Mouse (Mus musculus): ENCODE results near the gene Gm20388.
A peak's percentile ranks its signal among the peaks of the same experiment; 100 is the strongest.

The Gm20388 gene

GRCm38 (mm10) chr8:121821770-121822169, 1911.1 kb downstream of the Gm20388 start:
- DNase-seq, result no peak

GRCm38 (mm10) chr8:121827726-121828125, 1917.1 kb downstream of the Gm20388 start:
- DNase-seq, result no peak

DNA sequence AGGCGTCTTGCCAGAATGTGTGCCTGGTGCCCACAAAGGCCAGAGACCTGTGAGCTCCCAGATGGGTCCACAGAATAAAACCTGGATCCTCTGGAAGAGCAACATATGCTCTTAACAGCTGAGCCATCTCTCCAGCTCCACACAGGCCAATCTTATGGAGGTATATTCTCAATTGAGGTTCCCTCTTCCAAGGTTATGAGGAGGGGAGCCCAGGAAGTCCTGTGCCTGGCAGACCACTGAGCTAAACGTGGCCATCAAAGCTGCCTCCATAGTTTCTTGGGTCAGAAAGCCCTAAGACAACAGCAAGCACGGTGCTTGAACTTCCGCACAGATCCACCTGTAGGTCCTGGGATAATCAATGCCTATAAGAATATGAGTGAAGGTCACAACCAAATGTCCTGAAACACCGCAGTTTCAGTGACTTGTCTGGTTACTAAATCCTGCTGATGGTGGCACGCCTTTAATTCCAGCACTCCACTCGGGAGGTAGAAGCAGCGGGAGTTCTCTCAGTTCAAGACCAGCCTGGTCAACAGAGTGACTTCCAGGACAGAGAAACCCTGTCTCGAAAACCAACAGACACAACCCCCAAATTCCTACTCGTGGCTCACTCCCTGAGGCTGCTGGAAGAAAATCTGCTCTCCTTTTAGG, 1917.9 kb downstream of the Gm20388 start:
- no peak for DNase-seq

GRCm38 (mm10) chr8:121829048-121829776, 1918.6 kb downstream of the Gm20388 start, which contains the start of gene Klhdc4:
Gene Klhdc4 (minus strand): TSS chr8:121829569.
- peak; percentile 91 for DNase-seq

DNA sequence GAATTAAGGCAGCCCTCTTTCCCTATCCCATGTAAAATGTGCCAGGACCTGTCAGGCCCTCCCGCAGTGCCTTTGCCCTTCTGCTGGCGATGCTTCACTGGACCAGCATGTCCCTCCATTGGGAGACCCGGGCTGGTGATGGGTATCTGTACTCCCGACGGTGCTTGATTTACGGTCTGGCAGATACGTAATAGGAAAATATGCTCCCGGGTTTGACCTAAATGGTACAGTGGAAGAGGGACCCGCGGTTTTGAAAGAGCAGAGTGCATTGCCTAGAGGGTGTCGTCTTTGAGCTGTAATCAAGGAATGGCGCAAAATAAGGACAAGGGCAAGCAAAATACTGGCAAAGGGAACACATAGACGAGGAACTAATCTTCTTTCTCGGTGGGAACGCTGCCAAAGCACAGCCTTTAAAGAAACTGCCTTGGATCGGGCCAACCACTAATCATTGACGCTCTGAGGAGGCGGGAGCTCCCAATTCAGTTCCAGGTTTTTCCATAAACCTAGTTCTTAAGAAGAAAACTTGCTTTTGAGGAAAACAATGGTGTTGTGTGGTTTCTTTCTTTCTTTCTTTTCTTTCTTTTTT, 1919.2 kb downstream of the Gm20388 start:
- peak; percentile 40 for DNase-seq

- DNase-seq, result no peak
Observed at GRCm38 (mm10) chr8:121832061-121832460, 1921.4 kb downstream of the Gm20388 start.

DNA sequence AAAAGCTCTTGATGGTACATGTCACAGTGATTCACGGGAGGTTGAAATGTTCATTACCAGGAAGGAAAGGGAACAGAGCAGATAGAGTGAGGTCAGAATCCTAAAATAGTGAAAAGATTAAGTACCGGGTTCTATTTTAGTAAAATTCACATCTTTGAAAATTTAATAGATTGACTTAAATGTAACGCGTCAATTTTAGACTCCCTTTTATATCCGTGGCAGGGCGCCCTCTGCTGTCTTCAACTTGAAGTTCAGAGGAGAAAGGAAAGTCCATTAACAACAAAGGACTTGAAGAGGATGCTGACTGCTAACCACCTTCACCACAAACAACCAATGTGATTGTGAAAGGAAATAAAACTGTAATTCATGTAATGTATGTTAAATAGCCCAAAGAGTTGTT, 1921.9 kb downstream of the Gm20388 start:
- peak; percentile 79 for DNase-seq

- peak; percentile 45 for DNase-seq
Observed at GRCm38 (mm10) chr8:121841242-121841641, 1930.6 kb downstream of the Gm20388 start.

DNA sequence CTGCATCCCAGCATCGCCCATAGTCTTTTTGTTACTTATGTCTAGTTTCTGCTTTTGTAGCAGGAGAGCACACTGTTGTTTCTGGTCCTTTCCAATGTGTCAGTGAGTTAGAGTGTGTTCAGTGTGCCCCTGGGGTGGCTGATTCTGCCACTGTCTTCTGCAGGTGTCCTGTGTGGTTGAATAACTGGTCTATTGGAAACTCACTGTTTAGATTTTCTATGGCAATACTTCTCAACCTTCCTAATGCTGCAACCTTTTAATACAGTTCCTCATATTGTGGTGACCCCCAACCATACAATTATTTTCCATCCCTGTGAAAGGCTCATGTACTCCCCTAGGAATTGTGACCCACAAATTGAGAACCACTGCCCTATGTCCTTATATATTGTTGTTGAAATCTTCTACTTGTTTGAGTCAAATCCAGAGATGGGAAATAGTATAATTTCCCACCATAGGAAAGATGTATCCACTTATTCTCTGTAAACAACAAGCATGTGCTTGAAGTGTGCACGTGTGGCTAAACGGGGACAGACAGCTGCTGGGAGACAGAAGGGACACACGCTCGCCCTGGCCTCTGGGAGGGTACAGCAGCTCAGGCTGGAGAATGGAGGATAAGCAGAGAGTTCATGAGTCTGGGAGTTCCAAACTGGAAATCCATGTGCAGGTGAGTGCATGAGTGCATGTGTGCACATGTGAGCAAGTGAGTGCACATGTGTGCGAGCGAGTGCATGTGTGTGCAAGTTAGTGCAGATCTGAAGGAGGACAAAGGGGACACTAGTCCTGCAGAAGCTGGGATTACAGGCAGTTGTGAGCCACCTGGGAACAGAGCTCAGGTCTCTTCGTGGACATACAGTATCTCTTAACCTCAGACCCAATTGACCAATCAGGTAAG, 1931.7 kb downstream of the Gm20388 start:
- no peak for DNase-seq

DNA sequence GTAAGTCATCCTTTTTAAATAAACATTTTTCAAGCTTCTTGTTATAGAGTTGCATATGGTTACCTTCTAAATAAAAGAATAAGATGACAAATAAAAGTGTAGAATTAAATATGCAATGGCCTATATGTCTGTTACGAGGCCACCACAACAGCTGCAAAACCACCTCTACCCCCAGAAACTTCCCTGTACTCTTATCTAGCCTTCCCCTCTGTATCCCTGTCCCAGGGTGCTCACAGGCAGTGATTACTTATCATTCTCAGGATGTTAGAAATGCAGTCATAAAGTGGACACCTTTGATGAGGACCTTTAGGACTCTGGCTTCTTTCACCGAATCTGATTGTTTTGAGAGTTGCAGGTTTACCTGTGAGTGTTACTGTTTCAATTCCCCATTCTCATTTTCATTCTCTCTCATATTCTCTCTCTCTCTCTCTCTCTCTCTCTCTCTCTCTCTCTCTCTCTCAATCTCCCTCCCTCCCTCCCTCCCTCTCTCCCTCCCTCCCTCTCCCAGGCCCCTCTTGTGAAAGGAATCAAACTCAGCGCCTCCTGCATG, 1932.6 kb downstream of the Gm20388 start:
- DNase-seq, result no peak

- DNase-seq, result no peak
Observed at GRCm38 (mm10) chr8:121844765-121845164, 1934.1 kb downstream of the Gm20388 start.

DNA sequence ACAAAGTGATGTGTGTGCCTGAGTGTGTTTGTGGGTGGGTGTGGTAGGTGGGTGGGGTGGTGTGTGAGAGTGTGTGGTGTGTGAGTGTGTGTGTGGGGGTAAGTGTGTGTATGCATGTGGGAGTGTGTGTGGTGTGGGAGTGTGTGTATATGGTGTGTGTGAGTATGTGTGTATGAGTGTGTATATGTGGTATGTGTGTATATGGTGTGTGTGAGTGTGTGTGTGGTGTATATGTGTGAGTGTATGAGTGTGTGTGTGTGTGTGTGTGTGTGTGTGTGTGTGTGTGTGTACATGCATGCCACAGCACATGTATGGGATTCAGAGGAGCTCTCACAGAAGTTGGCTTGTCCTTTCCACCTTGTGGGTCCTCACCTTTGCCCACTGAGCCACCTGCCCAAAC, 1936.2 kb downstream of the Gm20388 start:
- no peak for DNase-seq

DNA sequence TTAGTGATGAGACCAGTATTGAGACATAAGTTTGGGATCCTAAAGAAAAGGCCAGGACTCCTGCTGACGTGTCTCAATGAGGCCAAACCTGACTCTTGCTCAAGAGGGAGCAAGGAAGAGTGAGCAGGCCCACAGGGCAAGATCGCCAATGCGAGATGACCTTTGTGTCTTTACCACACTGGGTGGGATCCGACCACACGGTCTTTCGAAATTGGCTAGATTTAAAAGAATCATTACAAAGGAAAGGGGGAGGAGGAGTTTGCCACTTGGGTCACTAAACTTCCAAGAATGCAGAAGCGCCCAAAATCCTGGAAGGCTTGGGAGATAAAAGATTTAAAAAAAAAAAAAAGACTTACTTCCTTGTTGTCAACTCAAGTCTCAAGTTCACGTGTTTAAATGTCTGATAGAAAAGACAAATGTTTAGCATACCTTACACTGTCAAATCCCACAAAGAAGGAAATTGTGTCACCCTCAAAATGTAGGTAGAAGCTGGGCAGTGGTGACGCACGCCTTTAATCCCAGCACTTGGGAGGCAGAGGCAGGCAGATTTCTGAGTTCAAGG, 1936.7 kb downstream of the Gm20388 start:
- peak; percentile 1 for DNase-seq

DNA sequence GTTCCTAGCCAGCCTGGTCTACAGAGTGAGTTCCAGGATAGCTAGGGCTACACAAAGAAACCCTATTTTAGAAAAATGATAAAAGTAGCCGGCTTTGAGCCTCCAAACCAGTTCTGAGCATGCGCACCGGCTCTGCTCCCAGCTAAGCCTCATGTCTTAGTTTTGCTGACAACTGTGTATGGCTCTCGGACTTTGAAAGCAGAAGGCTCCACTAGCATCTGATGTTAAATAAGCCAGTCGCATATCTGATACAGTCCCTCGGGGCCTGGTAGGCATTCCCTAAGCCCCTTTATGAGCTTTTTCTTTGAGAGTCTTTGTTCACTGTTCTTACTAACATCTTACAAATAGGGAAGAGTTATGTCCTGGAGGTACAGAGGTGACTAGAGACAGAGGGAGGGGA, 1937.3 kb downstream of the Gm20388 start:
- DNase-seq, result peak; percentile 0

DNA sequence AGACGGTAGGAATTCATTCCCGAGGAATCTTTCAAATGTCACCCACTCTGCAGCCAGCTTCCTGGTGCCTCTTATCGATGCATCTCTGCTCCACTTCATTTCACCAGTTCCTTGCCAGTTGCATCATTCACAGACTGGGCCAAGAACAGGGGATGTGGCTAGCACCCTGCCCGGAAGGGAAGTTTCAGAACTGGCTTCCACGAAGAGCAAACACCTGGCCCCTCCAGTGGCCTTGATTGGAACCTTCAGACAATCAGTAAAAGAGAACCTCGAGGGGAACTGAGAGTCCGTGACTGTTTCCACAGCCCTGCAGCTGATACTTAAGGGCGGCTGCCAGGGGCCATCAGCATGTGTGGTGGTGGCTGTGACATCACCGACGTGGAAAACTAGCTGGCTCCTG, 1937.9 kb downstream of the Gm20388 start:
- DNase-seq, result peak; percentile 36

DNA sequence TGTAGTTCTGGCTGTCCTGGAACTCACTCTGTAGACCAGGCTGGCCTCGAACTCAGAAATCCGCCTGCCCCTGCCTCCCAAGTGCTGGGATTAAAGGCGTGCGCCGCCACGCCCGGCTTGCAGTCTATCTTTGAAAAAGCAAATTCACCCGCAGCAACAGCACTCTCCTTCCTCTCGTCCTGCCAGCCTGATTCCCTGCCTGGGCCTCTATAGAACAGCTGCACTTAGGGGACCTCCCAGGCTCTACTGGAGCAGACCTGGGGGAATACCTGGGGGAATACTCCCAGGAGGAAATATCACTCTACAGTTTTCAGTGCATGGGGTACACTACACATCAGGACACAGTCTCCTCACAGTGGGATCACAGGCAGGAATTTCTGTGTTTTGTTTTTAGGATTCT, 1938.7 kb downstream of the Gm20388 start:
- peak; percentile 0 for DNase-seq

- peak; percentile 82 for DNase-seq
Observed at GRCm38 (mm10) chr8:121850018-121850417, 1939.4 kb downstream of the Gm20388 start.

DNA sequence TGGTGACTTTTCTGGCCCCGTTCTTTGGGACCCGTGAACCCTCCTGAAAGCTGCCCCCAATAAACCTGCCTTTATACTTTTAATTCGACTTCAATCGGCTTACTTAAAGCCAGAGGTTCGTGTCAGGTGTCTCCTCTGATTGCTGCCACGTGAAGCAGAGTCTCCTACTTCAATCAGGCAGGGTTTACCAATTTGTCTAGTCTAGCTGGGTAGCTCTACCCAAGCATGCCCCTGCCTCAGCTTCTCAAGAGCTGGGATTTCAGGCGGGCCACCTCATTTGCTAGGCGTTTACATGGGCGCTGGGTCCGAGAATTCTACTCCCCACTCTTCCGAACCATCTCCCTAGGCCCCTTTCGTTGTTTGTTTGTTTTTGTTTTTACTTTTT, 1939.8 kb downstream of the Gm20388 start:
- no peak for DNase-seq

- DNase-seq, result peak; percentile 98
Observed at GRCm38 (mm10) chr8:121850821-121851470, 1940.3 kb downstream of the Gm20388 start.

GRCm38 (mm10) chr8:121851716-121852115, 1941.1 kb downstream of the Gm20388 start:
- DNase-seq, result no peak

DNA sequence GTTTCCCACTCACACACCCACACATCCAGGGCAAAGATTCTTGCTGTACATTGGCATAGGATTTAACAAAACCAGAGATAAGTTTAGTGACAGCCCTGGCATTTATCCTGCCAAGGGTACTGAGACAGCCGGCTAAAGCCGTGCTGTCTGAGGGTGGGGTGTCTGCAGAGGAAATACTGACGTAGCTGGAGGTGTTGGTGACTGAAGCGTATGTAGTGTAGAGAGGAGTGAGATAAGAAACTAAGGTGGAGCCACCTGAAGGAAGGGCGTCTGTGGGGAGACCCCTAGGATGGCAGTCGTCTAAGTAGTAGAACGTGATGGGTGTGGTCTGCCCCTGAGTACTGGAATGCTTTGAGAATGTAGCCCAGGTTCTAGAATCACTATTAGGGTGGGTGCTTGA, 1941.8 kb downstream of the Gm20388 start:
- no peak for DNase-seq

DNA sequence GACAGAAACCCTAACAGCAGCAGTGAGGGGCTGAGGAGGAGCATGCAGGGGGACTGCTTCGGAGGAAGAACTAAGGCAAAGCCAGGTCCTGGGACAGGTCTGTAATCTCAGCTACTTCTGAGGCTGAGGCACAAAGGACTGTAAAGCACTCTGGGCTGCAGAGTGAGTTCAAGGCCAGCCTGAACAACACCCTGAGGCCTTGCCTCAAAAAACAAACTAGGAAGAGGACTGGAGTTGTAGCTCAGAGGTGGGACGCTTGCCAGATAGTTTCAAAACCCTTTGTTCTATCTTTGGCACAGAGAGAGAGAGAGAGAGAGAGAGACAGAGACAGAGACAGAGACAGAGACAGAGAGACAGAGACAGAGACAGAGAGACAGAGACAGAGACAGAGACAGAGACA, 1942.9 kb downstream of the Gm20388 start:
- DNase-seq, result peak; percentile 34
